Mouse (Mus musculus) limb, embryonic 15.5 days (tissue): ENCODE results near the gene Pilrb1. TPM values are rescaled to one million over a fixed set of nuclear protein-coding genes. Genes with fewer than 3 reads are reported as not detected.
"Not testable (repeated sequence)": the region's sequence is repeated elsewhere in the genome, so short reads cannot be mapped to it uniquely, and the experiment has no call there.

Experiments used
- ATAC-seq: fragments of 200-750 bp; cut with Nextera tagmentation; 2 replicates; pipeline ENCODE4 v1.8.0; 2017; ENCODE audit warnings: low read depth, moderate TSS enrichment; ENCODE audit not compliant: insufficient number of reproducible peaks, low FRiP score, low TSS enrichment
- H3K27ac ChIP-seq: fragments of 300-500 bp; sonication (generic); 2 replicates; pipeline ENCODE4 v1.5.1; 2015; ENCODE audit warnings: moderate library complexity, mild to moderate bottlenecking, inconsistent platforms
- H3K27me3 ChIP-seq: fragments of 300-500 bp; sonication (generic); 2 replicates; pipeline ENCODE4 v1.6.1; 2015; ENCODE audit warnings: inconsistent platforms
- H3K36me3 ChIP-seq: fragments of 300-500 bp; sonication (generic); 2 replicates; pipeline ENCODE4 v1.6.1; 2015; ENCODE audit warnings: inconsistent platforms
- H3K4me1 ChIP-seq: fragments of 300-500 bp; sonication (generic); 2 replicates; pipeline ENCODE4 v1.6.1; 2015; ENCODE audit warnings: inconsistent platforms
- H3K4me2 ChIP-seq: fragments of 300-500 bp; sonication (generic); 2 replicates; pipeline ENCODE4 v1.6.1; 2015; ENCODE audit warnings: mild to moderate bottlenecking, inconsistent platforms
- H3K4me3 ChIP-seq: fragments of 300-500 bp; sonication (generic); 2 replicates; pipeline ENCODE4 v1.5.1; 2015; ENCODE audit warnings: mild to moderate bottlenecking, inconsistent platforms
- H3K9ac ChIP-seq: fragments of 300-500 bp; sonication (generic); 2 replicates; pipeline ENCODE4 v1.6.1; 2015; ENCODE audit warnings: inconsistent platforms
- H3K9me3 ChIP-seq: fragments of 300-500 bp; sonication (generic); 2 replicates; pipeline ENCODE4 v1.6.1; 2016; ENCODE audit warnings: inconsistent platforms
- WGBS: fragments of 180-500 bp; shearing (Covaris S2); methylation state at CpG from one replicate; pipeline ENCODE4 v1.1.7; 2015; 5-methylcytosine and 5-hydroxymethylcytosine counted together
- polyA plus RNA-seq: library from polyadenylated mRNA; unstranded; fragments of >200 nt; fragmentation: Nextera tagmentation; extraction: Ambion mirVana; gene quantifications from 2 replicates; pipeline ENCODE4 v1.2.1, GENCODE M21; 2015

Gene Pilrb1
- polyA plus RNA-seq, 1 experiment from 2014 or later = 0.40 TPM

DNA sequence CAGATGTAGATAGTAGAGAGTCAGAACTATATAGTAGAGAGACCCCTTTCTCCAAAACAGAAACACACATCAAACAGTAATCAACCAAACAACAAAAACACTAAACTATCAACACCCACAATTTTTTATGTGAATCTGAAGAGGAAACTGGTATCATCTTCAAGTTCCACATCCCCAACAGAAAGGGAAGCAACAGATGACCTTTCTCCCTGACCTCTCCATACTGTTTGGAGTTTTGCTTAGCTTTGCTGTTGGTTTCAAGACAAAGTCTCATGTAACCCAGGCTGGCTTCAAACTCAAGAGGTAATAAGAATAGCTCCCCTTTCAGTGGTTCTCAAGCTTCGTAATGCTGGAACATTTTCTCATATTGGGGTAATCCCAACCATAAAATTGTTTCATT is 6.1 kb upstream of the Pilrb1 start:
- H3K27ac ChIP-seq, H3K27me3 ChIP-seq, H3K36me3 ChIP-seq, H3K4me1 ChIP-seq, H3K9me3 ChIP-seq, H3K4me3 ChIP-seq, H3K9ac ChIP-seq, ATAC-seq, H3K4me2 ChIP-seq: not testable (repeated sequence)
- 91% methylated on average over 1 of the region's 1 CpGs for WGBS

DNA sequence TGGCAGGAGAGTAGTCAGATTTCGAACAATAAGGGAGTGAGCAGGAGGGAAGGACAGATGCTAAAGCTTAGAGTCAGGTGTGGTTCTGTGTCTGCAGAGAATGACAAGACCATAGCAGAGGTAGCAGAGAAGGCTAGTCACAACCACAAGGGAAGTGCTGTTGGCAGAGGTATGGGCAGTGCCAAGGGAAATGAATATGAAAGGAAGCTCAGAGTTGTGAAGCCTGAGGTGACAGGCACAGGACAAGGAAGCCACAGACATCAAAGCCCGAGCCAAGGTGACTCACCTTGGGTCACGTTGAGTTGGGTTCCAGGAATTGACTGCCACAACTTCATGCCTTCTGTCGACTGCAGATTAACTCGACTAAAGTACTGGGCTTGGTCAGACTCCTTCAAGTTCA is 1.0 kb downstream of the Pilrb1 start:
- not testable (repeated sequence) for H3K4me2 ChIP-seq, H3K27me3 ChIP-seq, H3K4me3 ChIP-seq, H3K9ac ChIP-seq, H3K9me3 ChIP-seq, H3K27ac ChIP-seq, H3K4me1 ChIP-seq, ATAC-seq, H3K36me3 ChIP-seq
- WGBS = 70% methylated on average over 5 of the region's 5 CpGs

DNA sequence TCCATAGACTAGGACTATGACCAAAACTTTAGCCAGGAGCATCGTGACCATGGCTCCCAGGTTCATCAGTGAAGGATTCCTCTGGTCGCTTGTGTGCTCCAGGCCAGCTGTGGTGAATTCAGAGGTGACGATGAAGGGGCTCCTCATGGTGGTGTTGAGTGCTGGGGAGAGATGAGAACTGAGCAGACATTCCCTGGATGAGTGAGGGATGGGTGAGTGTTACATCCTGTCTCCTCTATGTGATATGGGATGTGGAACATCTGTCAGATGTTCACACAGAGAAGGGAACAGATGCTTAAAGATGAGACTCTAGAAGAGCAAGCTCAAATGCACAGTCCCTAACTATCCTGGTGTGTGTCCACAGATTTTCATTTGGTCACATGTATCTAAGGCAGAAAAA is 3.0 kb downstream of the Pilrb1 start:
- not testable (repeated sequence) for H3K9me3 ChIP-seq, H3K4me3 ChIP-seq, H3K9ac ChIP-seq, ATAC-seq, H3K27ac ChIP-seq, H3K4me2 ChIP-seq, H3K4me1 ChIP-seq, H3K36me3 ChIP-seq, H3K27me3 ChIP-seq
- 73% methylated on average over 3 of the region's 3 CpGs for WGBS

DNA sequence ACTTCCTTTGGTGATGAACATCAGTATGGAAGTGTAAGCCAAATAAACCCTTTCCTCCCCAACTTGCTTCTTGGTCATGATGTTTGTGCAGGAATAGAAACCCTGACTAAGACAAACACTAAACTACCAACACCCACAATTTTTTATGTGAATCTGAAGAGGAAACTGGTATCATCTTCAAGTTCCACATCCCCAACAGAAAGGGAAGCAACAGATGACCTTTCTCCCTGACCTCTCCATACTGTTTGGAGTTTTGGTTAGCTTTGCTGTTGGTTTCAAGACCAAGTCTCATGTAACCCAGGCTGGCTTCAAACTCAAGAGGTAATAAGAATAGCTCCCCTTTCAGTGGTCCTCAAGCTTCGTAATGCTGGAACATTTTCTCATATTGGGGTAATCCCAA is 7.6 kb downstream of the Pilrb1 start:
- H3K27me3 ChIP-seq, H3K9me3 ChIP-seq, H3K4me1 ChIP-seq, H3K9ac ChIP-seq, H3K4me2 ChIP-seq, H3K27ac ChIP-seq, ATAC-seq, H3K4me3 ChIP-seq, H3K36me3 ChIP-seq: not testable (repeated sequence)
- WGBS = 75% methylated on average over 1 of the region's 1 CpGs

DNA sequence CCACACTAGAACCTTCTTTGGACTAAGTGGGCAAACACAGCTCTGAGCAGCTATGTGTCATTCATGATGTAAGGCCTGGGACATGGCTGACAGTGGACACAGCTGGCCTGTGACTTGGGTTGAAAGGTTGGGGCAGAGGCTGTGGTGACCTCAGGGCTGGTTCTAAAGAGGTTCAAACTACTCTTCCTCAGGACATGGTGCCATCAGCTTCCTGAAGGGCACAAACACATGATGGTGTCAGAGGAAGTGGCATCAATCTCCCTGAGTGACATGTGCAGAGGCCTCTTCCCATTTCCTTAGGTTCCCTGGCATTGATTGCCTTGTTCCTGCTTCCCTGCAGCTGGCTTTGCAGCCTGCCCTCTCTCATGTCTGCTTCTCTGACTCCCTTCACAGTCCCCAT is 20.8 kb downstream of the Pilrb1 start:
- not testable (repeated sequence) for ATAC-seq, H3K9me3 ChIP-seq, H3K4me1 ChIP-seq, H3K27ac ChIP-seq, H3K4me2 ChIP-seq, H3K9ac ChIP-seq, H3K27me3 ChIP-seq, H3K36me3 ChIP-seq, H3K4me3 ChIP-seq

DNA sequence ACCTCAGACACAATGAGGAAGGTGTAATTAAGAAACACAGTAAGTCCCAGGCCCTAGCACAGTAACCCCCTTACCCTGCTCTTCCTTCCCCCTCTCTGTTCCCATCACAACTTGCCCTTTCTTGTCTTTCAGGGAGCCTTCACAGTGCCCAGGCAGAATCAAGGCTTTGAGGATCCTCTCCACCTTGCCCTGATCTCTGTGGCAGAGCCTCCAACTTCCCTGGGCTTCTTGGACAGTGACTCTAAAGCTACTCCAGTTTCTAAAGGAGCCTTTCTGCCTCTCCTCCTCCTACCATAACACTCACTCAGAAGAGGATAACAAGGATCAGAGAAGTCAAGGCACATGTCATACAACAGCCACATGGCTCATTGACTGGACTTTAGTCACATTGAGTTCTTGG is 21.3 kb downstream of the Pilrb1 start:
- Histone ChIP-seq H3K9me3 (no peaks in the 10 kb centered on the region), H3K27ac (no peak overlapping the region)

DNA sequence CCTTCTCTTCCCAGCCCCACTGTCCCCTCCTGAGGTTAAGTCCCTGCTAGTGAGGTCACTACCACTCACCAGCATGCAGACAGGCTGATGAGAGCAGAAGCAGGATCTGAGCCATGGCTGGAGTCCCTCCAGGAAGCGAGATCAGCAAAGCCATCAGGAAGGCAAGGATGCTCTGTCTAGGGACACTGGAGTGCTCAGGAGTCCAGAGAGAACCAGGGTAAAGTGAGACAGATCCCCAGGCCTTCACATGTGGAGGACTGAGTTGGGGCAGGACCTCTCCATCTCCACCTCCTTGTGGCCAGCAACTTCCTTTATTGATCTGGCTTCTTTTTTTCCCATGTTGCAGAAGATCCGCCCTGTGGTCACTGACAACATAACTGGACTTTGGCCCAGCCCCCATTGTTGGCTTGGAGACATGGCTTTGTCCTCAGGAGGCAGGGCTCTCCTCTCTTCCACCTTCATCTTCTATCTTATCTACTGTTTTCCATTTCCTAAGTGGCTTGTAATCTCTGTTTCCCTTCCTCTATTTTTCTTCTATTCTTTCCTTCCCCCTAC is 21.9 kb downstream of the Pilrb1 start, which contains the start of gene Pilra:
Gene Pilra, minus strand, starts transcription at position 316 of the 555 bp plus-strand sequence.
- H3K27me3 ChIP-seq, H3K36me3 ChIP-seq, H3K4me1 ChIP-seq, ATAC-seq, H3K27ac ChIP-seq, H3K9ac ChIP-seq, H3K9me3 ChIP-seq, H3K4me3 ChIP-seq, H3K4me2 ChIP-seq: not testable (repeated sequence)
- WGBS = 89% methylated on average over 2 of the region's 2 CpGs

More for the DNA sequence above, 21.3 kb downstream of the Pilrb1 start:
- ATAC-seq = no peak
- no peaks in the 10 kb centered on the region for H3K4me1 ChIP-seq
- no peak overlapping the region for H3K9ac ChIP-seq
- no peaks in the 10 kb centered on the region for H3K27me3 ChIP-seq
- no peak overlapping the region for H3K4me3 ChIP-seq
- H3K4me2 ChIP-seq = no peak overlapping the region
- H3K36me3 ChIP-seq = no peaks in the 10 kb centered on the region

DNA sequence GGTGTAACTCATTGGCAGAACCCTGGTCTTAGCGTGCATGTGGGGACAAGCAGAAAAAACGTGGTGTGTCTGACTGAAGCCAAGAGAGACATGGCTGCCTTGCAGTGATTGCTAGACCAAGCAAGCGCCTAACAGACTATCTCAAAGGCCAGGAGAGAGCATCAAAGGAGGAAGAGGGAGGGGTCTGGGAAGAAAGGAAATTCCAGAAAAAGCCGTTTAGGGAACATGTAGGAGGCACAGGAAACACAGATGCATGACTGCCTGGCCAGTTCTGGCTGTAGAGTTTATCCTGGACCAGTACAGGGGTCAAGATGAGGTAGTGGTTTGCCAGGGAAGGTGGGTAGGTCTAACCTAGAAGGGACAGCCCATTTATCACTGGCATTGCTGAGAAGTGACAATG is 24.4 kb downstream of the Pilrb1 start:
- Histone ChIP-seq H3K4me2 (no peak overlapping the region), H3K9me3 (no peaks in the 10 kb centered on the region), H3K27me3 (no peaks in the 10 kb centered on the region), H3K4me1 (no peaks in the 10 kb centered on the region), H3K9ac (no peak overlapping the region), H3K4me3 (no peak overlapping the region), H3K36me3 (no peaks in the 10 kb centered on the region), H3K27ac (no peak overlapping the region)
- WGBS = 50% methylated on average over 4 of the region's 4 CpGs
- ATAC-seq = no peak

DNA sequence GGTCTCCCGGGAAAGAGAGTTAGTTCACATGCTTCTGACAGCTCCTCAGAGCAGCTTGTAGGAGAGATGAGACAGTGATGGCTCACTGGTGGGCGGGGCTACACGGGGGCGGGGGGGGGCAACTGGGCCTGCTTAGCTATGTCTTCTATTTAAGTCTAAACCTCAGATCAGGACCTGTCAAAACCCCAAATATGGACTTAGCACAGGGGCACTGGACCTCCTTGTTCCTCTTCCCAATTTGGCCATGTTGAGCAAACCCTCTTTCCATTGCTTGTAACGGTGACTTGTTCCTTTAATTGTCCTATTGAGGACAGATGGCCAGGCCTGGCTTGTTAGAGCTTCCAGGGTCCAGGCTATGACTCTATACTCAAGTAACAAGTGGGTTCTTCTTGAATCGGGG is 26.4 kb downstream of the Pilrb1 start:
- Histone ChIP-seq H3K4me1 (no peaks in the 10 kb centered on the region), H3K4me2 (no peak overlapping the region), H3K9me3 (no peaks in the 10 kb centered on the region), H3K36me3 (no peaks in the 10 kb centered on the region), H3K27me3 (no peaks in the 10 kb centered on the region), H3K27ac (no peak overlapping the region), H3K9ac (no peak overlapping the region), H3K4me3 (no peak overlapping the region)
- WGBS = 65% methylated on average over 6 of the region's 6 CpGs
- no peak for ATAC-seq

DNA sequence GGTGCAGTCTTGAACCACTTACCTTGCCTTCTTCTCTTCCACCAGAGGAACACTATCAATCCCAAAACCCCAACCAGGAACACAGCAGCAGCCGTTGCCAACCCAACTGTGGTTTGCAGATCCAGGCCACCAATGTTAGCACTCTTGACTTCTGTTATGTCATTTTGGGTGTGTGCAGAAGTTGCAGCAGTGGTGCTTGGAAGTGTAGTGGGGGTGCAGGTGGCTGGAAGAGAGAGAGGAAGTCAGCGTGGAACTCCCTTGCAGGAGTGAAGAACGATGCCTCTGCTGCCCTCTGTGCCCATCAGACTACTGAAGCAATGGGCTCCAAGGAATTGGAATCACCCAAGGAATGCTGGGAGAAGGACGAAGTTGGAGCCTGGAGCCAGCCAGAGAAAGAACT is 26.8 kb downstream of the Pilrb1 start:
- ATAC-seq = no peak
- Histone ChIP-seq H3K4me2 (no peak overlapping the region), H3K27ac (no peak overlapping the region), H3K9me3 (no peaks in the 10 kb centered on the region), H3K4me1 (no peaks in the 10 kb centered on the region), H3K36me3 (no peaks in the 10 kb centered on the region), H3K27me3 (no peaks in the 10 kb centered on the region), H3K9ac (no peak overlapping the region), H3K4me3 (no peak overlapping the region)
- 83% methylated on average over 4 of the region's 4 CpGs for WGBS

DNA sequence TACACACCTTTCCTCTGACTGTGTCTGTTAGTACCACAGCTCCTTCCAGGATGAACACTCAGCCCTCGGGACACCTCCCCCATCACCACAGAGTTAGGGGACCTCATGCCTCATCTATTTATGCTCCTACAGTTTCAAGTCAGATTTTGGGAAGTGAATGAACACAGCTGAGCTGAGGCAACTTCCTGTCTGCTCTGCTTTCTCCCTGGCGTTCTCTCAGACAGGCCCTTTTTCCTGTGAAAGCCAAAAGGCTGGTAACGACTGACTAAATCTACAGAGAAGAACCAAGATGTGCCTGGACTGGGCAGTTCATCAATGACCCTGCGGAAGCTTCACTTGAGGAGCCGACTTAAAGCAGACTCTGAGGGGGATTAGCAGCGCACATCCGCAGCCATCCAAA is 27.7 kb downstream of the Pilrb1 start:
- WGBS = 80% methylated on average over 7 of the region's 7 CpGs
- no peaks in the 10 kb centered on the region for H3K9me3 ChIP-seq
- H3K27me3 ChIP-seq = no peaks in the 10 kb centered on the region
- H3K4me3 ChIP-seq = no peak overlapping the region
- no peaks in the 10 kb centered on the region for H3K36me3 ChIP-seq
- H3K4me2 ChIP-seq = no peak overlapping the region
- no peaks in the 10 kb centered on the region for H3K4me1 ChIP-seq
- H3K27ac ChIP-seq = no peak overlapping the region
- no peak for ATAC-seq
- no peak overlapping the region for H3K9ac ChIP-seq

DNA sequence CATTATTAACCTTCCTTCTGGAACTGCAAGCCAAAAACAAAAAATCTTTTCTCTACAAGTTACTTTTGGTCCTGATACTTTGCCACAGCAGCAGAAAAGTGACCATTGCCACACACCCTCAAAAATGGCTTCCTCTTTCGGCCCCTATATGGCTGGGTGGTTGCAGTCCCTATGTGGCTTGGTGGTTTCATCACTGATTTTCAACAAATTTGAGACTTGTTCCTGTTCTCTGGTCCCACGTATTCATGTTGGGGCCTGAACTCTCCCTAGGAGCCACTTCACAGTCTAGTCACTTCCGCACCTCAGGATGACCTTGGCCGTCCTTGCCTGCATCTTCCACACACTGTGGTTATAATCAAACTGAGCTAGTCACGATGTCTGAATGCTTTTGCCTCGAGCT is 29.2 kb downstream of the Pilrb1 start:
- Histone ChIP-seq H3K27ac (no peak overlapping the region), H3K4me1 (no peaks in the 10 kb centered on the region), H3K4me3 (no peak overlapping the region), H3K4me2 (no peak overlapping the region), H3K9me3 (no peaks in the 10 kb centered on the region), H3K27me3 (no peaks in the 10 kb centered on the region), H3K9ac (no peak overlapping the region), H3K36me3 (no peaks in the 10 kb centered on the region)
- no peak for ATAC-seq
- WGBS = 81% methylated on average over 6 of the region's 6 CpGs

DNA sequence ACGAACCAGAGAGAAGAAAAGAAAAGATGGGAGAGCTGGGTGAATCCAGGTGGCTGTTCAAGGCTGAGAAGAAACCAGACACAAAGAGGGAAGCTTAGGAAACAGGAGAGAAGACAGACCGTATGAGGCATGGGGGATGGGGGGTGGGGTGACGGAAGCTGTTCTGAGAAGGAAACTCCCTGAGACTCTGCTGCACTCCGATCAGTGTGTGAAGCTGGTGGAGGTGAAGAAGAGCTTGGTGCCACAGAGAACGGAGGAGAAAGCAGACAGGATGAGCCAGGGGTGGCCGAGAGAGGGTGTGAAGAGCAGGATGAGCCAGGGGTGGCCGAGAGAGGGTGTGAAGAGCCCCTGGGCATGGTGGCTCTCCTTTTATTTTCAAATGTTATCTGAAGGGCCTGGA is 31.5 kb downstream of the Pilrb1 start:
- ATAC-seq = no peak
- no peaks in the 10 kb centered on the region for H3K27me3 ChIP-seq
- 40% methylated on average over 7 of the region's 7 CpGs for WGBS
- no peak overlapping the region for H3K27ac ChIP-seq
- H3K9me3 ChIP-seq = no peaks in the 10 kb centered on the region
- H3K4me1 ChIP-seq = no peaks in the 10 kb centered on the region
- no peak overlapping the region for H3K4me3 ChIP-seq
- H3K36me3 ChIP-seq = no peaks in the 10 kb centered on the region
- no peak overlapping the region for H3K9ac ChIP-seq
- H3K4me2 ChIP-seq = no peak overlapping the region
